Mouse (Mus musculus): ENCODE data around the gene Stk11ip.

DNA sequence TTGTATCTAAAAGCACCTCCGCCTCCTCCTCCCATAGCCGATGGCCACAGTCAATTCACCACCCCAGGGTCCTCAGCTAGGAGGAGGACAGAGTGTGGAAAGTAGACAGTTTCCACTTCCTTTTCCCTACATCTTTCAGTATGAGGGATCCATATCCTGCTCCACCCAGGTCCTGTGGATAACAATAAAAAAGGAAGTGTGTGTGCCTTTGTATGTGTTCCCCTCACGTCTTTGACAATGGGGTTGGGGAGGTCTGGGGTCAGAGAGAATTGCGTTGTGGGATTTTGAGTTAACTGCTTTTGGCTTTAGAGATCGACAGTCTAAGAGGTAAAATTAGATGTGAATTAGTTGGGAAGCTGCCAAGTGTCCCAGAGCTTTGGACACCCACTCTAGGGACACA is 11.2 kb upstream of the Stk11ip start:
- TF ChIP-seq CTCF (IDR thresholded peaks at IDR 0.05): no peak
- TF ChIP-seq EP300 (IDR thresholded peaks at IDR 0.05; ENCODE audit: insufficient read depth, low read depth, low read length): no peak
- TF ChIP-seq POLR2A (IDR thresholded peaks at IDR 0.05; ENCODE audit: insufficient read depth, low read depth, low read length): no peak
